Mouse (Mus musculus) mature B cell (primary cell): ENCODE results near the gene 1700018B08Rik.

ENCODE experiments used
- in situ Hi-C: fragments of 300-500 bp; cut with MboI; formaldehyde crosslinking; loops from 2 replicates; pipeline ENCODE4 v1.14.3; 2019

Gene 1700018B08Rik

DNA sequence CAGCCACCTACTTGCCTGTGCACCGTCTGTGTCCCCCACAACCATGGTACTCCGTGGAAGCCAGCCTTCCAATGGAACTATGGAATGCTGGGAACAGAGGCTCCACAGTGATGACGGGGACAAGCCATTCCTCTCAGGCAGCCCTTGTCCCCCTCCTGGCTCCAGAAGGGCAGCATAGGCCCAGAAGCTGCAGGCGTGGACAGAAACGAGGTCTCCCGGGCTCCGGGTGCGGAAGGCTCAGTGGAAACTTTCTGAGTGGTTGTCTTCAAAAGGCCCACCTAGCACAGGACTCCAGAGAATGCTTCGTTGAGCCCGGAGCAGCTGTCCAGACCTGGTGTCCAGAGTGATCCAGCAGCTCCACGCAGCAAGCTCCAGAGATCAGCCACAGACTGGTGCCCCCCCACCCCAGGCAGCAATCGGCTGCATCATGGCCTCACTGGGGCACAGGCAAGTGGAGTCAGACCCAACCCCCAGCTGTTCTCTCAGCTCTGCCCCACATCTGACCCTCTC lies at the start of gene 1700018B08Rik:
Gene 1700018B08Rik (minus strand): TSS at position 45 of the 510 bp plus-strand sequence.
- in situ Hi-C loops, result loop anchor here (10.0 kb wide), 1 partner anchor 50 kb away; the partner anchor contains the start of gene Map1lc3b

DNA sequence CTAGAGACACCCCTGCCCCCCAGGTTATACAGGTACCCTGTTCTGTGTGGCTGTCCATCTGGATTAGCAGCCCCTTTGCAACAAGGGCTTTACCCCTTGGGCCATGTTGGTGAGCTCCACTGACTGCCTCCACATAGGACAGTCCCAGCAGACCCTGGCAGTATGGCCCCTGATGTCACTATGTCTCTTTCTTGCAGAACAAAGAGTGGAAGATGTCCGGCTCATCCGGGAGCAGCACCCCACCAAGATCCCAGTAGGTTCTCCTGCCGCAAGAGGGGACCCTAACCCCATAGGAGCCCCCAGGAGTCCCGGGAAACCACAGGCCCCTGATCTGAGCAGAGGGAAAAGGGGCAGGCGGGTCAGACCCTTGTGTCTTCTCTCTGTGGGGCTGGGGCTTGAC lies 49.2 kb upstream of the 1700018B08Rik start:
- in situ Hi-C loops, result loop anchor here (10.0 to 25.0 kb wide), 2 partner anchors 48 to 319 kb away; partner anchors contain the start of genes 1700018B08Rik and Slc7a5

DNA sequence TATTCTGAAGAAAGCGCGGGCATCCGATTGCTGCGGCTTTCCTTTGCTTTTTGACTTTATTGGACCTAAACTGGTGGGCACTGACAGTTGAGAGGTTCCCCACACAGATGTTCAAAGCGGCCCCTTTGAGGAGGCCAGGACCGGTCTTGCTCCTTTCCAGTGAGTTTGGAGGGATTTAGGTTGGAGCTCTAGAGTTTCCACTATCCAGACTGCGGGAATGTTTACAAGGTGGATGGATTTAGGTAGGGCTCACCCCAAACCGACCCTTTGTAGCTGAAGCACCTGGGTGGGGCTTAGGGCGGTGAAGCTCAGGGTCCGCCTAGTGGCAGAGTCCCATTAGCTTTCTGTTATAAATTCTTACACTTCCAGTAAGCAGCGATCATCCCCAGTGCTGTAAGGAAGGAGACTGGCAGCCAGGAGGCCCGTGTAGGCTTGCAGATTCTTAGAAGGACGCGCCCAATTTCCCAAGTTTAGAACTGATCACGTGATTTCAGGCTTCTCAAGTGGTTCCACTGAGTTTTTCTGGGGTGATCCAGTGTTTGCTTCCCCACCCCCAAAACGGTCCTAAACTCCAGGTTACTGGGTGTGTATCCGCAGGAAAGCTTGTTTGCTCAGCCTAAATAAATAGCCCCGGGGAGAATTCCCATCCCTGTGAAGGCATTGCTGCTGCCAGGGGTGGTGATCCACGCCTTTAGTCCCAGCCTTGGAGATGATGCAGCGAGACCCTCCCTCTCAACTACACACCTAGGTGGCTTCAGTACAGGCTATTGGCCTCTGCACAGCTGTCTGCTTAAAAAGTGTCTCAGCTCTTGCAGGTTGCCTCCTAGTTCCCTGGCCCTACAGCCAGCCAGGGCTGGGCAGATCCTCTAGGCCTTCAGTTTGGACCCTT lies 47.3 kb upstream of the 1700018B08Rik start:
- in situ Hi-C loops, result loop anchor here (10.0 to 25.0 kb wide), 2 partner anchors 47 to 321 kb away; partner anchors contain the start of genes 1700018B08Rik and Slc7a5

DNA sequence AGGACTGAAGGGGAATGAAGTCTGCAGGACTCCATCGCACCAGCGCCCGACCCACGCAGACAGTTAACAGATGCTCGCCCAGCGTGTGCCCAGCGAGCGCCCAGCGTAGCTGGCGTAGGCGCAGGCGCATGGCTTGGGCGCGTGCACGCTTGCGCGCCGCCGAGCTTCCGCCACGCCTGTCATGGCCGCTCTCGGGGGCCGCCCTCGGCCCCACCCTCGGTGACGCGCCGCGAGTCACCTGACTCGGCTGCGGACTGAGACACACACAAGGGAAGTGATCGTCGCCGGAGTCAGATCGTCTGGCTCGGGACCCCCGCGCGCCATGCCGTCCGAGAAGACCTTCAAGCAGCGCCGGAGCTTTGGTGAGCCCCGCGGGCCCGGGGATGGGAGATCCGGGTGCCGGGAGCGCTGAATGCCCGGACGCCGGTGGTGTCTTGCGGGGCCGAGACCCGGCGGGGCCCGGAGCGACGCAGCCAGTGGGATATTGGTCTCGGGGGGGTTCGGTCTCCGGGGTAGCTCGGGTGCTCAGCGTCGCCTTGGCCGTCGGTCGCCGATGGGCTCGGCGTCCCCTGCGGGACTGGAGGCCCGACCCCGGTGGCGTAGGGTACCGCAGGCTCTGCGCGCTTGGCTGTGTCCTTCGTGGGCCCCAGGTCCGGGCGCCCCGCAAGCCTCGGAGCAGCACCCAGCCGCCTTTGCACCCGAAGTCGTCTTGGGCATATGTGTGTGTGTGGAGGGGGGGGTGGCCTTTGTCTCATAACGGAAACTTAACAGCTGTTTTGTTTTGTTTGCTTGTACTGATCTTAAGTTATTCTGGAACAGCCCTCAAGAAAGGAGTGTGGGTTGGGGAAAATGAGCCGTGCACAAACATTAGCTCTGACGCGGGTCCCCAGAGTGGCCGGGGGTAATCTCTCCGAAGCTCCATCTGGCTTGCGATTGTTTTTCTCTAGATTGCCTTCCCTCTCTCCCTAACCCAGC lies 46.4 kb upstream of the 1700018B08Rik start, which contains the start of gene Map1lc3b:
Gene Map1lc3b (plus strand): TSS at position 159 of the 975 bp plus-strand sequence.
- in situ Hi-C loops, result loop anchor here (10.0 to 25.0 kb wide), 2 partner anchors 46 to 322 kb away; partner anchors contain the start of genes 1700018B08Rik and Slc7a5

- in situ Hi-C loops, result loop anchor here (25.0 kb wide), 1 partner anchor 323 kb away; the partner anchor contains the start of gene Slc7a5
Observed at GRCm38 (mm10) chr8:121589205-121589726, 45.1 kb upstream of the 1700018B08Rik start.

DNA sequence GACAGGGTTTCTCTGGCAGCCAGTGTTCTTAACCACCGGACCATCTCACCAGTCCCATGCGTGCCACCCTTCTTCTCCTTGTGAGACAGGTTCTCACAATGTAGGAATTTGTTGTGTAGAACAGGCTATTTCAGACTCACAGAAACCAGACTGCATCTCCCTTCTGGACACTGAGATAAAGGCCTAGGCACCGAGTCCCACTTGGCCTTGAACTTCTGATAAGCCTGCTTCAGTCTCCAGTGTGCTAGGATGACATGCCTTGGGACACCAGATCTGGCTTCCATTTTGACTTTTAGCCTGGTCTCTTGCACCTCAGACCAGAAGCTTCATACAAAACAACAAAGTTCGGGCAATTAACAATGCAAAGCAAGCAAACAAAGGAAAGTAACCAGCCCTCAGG lies 44.6 kb upstream of the 1700018B08Rik start:
- in situ Hi-C loops, result loop anchor here (25.0 kb wide), 1 partner anchor 324 kb away; the partner anchor contains the start of gene Slc7a5

DNA sequence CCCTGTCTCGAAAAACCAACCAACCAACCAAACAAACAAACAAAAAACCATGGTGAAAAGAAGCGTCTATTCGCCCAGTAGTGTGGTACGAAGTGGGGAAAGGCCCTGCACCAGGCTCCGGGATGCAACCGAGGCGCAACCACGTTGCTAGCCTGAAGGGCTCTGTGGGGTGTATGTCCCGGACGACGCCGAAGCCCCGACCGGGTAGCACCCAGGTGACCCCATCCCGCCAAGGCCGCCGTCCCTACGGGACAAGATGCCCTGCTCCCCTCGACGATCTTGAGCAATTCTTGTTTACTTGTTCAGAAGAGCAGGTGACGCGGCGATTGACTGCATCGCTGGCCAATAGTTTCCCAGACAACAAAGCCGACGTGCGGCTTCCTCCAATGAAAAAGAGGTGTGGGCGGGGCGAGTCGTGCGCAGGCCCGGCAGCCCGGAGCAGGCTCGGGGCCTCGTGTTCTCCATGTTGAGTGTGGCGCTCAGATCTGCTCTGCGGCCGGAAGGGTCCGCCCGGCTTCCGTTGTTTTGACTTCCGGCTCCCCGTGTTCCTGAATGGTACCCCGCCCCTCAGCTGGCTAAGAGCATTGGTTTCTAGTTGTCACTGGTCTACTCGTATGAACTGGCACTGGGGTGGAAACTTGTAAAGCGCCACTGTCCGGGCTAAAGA lies 41.2 kb upstream of the 1700018B08Rik start:
- in situ Hi-C loops, result loop anchor here (25.0 kb wide), 1 partner anchor 327 kb away; the partner anchor contains the start of gene Slc7a5

DNA sequence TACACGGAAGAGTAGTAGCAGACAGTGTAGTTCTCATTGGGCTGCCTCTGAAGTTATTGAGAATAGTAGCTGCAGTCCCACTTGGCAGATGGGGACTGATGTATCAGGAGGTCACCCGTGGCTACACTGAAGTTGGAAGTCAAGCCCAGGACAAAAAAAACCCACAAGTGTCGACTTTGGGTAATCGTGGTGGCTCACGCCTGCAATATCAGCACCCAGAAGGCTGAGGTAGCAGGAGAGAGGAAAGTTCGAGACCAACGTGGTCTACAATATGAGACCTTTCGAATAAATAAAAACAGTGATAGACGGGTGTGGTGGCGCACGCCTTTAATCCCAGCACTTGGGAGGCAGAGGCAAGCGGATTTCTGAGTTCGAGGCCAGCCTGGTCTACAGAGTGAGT lies 40.6 kb upstream of the 1700018B08Rik start:
- in situ Hi-C loops, result loop anchor here (25.0 kb wide), 1 partner anchor 328 kb away; the partner anchor contains the start of gene Slc7a5

GRCm38 (mm10) chr8:121583653-121584052 lies 39.5 kb upstream of the 1700018B08Rik start:
- in situ Hi-C loops, result loop anchor here (25.0 kb wide), 1 partner anchor 329 kb away; the partner anchor contains the start of gene Slc7a5

GRCm38 (mm10) chr8:121580465-121580864 lies 36.3 kb upstream of the 1700018B08Rik start:
- in situ Hi-C loops, result loop anchor here (25.0 kb wide), 1 partner anchor 332 kb away; the partner anchor contains the start of gene Slc7a5

- in situ Hi-C loops, result loop anchor here (25.0 kb wide), 1 partner anchor 333 kb away; the partner anchor contains the start of gene Slc7a5
Observed at GRCm38 (mm10) chr8:121578676-121579451, 34.7 kb upstream of the 1700018B08Rik start, which contains the start of gene Fbxo31. Gene Fbxo31 (minus strand): TSS chr8:121578806.

DNA sequence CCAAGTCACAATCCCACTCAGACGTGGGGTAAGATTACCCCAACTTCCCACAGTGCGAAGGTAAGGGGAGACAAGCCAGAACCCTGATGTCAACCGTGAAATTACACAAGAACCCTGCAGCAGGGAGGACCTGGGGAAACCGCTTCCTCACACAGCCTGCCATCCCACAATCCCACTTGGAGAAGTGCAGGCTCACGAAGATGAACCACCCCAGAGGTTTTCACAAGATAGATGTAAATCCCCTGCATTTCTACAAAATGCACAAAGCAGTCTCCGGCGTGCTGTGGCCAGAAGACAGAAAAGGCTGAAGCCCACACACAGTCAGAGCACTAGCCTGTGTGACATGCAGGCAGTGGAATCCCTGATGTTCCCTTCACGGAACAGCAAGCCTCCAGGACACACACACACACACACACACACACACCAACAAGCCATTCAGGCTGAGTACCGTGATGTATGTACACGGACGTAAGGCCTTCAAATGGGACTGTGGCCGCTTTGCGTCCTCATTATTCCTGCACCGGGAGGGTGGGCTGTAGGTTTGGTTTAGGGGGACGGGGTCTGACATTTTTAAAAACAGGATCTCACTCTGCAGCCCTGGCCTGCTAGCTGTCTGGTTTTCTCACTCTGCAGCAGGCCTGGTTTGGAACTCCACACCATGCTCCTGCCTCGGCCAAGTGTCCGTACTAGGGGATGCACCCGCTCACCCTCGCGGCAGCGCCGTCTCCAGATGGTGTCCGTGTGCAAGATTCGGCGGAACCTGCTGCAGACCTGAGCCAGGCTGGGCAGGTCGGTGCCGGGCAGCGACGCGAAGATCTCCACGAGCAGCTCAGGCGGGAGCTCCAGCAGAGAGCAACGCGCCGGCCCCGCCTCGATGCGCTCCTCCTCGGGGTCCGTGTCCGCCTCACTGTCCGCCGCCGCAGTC lies 33.9 kb upstream of the 1700018B08Rik start:
- in situ Hi-C loops, result loop anchor here (25.0 kb wide), 1 partner anchor 334 kb away; the partner anchor contains the start of gene Slc7a5

DNA sequence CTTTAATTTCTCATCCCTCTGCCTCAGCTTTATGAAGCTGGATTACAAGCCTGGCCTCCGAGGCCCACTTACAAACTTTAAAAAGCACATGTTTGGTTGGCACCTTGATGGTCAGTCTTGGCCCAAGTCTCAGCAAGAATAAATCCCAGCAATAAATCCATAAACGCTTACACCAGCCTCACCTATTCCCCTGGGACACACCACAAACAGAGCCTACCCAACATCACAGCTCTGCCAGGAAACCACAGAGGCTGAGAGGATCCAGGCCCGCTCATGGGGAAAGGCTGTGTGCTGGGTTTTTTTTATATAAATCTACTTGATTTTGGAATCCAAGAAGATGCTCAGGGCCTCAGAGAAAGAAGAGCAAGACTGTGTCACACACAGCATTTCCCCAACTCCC lies 31.5 kb upstream of the 1700018B08Rik start:
- in situ Hi-C loops, result loop anchor here (25.0 kb wide), 1 partner anchor 337 kb away; the partner anchor contains the start of gene Slc7a5

DNA sequence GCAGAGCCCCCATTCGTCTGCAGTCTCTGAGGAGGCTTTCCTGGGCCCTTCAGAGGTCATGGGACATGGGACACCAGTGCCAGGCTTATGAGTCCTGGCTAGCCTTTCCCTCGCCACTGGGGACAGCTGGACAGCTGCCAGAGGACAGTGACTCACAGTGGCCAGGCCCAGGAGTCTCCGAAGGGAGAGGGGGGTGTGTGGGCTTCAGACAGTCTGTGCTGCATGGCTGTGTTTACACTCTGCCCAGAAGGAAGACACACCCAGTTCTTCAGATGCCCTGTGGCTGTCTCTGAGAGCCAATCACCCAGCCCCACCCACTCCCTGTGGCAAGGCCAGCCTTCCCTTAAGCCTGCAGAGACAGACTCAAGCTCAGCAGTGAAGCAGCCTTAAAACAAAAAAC lies 29.2 kb upstream of the 1700018B08Rik start:
- in situ Hi-C loops, result no loop called here

DNA sequence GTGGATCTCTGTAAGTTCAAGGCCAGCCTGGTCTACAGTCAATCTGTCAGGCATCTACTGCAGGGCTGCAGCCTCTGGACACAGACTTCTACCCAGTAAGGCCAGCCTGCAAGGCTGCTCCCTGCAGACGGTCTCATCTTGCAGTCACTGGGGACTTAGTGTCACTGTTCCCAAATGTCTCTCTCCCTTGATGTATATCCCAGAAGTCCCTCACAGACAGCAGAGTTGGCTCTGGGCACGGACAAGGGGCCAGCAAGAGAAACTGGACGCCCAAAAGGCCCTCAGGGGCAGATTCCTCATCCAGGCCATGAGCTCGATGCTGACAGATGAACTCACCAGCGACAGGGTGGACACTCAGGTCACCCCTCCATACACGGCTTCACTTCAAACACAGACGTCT lies 28.0 kb upstream of the 1700018B08Rik start:
- in situ Hi-C loops, result no loop called here

GRCm38 (mm10) chr8:121570801-121571200 lies 26.7 kb upstream of the 1700018B08Rik start:
- in situ Hi-C loops, result no loop called here

DNA sequence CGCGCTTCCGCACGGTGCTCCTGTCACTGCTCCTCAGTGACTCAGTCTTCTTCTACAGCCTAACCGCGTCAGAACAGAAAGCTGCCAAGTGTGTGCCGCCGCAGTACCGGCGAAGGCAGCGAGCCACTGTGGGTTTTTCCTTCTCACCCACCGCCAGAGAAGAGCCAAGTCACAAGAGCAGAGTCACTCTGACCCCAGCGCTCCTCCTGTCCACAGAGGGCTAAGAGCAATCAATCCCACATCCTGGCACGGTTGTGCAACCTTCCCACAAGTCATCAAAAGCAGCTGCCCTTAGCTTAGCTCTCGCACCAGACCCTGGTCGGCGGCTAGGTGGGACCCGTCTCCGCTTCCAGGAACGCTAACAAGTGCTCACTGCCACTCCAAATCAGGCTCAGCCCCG lies 26.2 kb upstream of the 1700018B08Rik start:
- in situ Hi-C loops, result no loop called here

DNA sequence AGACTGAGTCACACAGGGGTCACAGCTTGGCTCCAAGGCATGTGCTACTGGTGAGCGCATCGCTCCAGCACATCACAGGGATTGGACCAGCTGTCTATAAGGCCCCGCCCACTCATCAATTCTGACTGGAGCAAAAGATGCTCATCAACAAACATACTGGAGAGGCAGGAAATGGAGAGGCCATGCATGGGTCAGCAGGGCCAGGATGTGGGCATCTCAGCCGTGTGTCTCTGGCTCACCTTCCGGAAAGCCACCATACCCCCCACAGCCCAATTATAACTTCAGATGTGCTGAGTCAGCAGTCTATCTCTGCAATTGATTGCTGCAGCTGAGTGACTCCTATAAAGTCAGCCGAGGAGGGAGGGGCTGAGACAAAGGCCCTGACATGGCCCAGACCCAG lies 24.2 kb upstream of the 1700018B08Rik start:
- in situ Hi-C loops, result no loop called here
